Mouse (Mus musculus) liver, embryonic 14.5 days (tissue): ENCODE measurements around the gene Cep83. TPM values are rescaled to one million over a fixed set of nuclear protein-coding genes. Genes with fewer than 3 reads are reported as not detected.

Source experiments
- ATAC-seq: fragments of 200-750 bp; cut with Nextera tagmentation; 2 replicates; pipeline ENCODE4 v1.8.0; 2017; ENCODE audit warnings: moderate number of reproducible peaks, mild to moderate bottlenecking, moderate library complexity; ENCODE audit not compliant: insufficient read depth
- DNase-seq, 3 experiments: peaks; one replicate each; pipeline ENCODE4 v3.0.0-alpha.2; 2012 to 2013; ENCODE audit warnings: low read depth in 3 of 3, low spot score in 3 of 3
- H3K27ac ChIP-seq: fragments of 300-500 bp; sonication (generic); 2 replicates; pipeline ENCODE4 v1.5.1; 2014; ENCODE audit warnings: moderate library complexity, mild to moderate bottlenecking, control low read depth, inconsistent platforms
- H3K27me3 ChIP-seq: fragments of 300-500 bp; sonication (generic); 2 replicates; pipeline ENCODE4 v1.6.1; 2014; ENCODE audit warnings: mild to moderate bottlenecking, low read length, moderate library complexity; ENCODE audit not compliant: control insufficient read depth, insufficient read depth
- H3K36me3 ChIP-seq: fragments of 300-500 bp; sonication (generic); replicated peaks from 2 replicates; pipeline ENCODE4 v1.6.1; 2014; ENCODE audit warnings: low read depth; ENCODE audit not compliant: control insufficient read depth, insufficient read depth
- H3K4me1 ChIP-seq, 2 experiments: fragments of 200-500 bp in 1 of 2; fragments of 300-500 bp in 1 of 2; sonication (generic) in 1 of 2; replicated peaks; 2 replicates each; pipeline ENCODE4 v1.6.1; 2012 to 2014; ENCODE audit warnings: antibody characterized with exemption in 1 of 2, inconsistent platforms in 1 of 2, low read length in 1 of 2; ENCODE audit not compliant: control insufficient read depth in 2 of 2, insufficient read depth in 2 of 2
- H3K4me2 ChIP-seq: fragments of 300-500 bp; sonication (generic); 2 replicates; pipeline ENCODE4 v1.6.1; 2014; ENCODE audit warnings: low read depth, mild to moderate bottlenecking, control low read depth, moderate library complexity
- H3K4me3 ChIP-seq, 2 experiments: fragments of 200-500 bp in 1 of 2; fragments of 300-500 bp in 1 of 2; sonication (generic) in 1 of 2; 2 replicates each; pipeline ENCODE4 v1.5.1; 2012 to 2014; ENCODE audit warnings: low read depth in 2 of 2, low read length in 2 of 2, mild to moderate bottlenecking in 2 of 2, control low read depth in 1 of 2, inconsistent platforms in 1 of 2, moderate library complexity in 1 of 2; ENCODE audit not compliant: insufficient read depth in 1 of 2
- H3K9ac ChIP-seq: fragments of 300-500 bp; sonication (generic); replicated peaks from 2 replicates; pipeline ENCODE4 v1.6.1; 2014; ENCODE audit warnings: mild to moderate bottlenecking, control low read depth, moderate library complexity
- H3K9me3 ChIP-seq: fragments of 300-500 bp; sonication (generic); 2 replicates; pipeline ENCODE4 v1.6.1; 2016; ENCODE audit warnings: low read length, mixed read lengths; ENCODE audit not compliant: control insufficient read depth
- CTCF ChIP-seq: IDR thresholded peaks from 2 replicates; pipeline ENCODE4 v1.5.1; 2016; ENCODE audit warnings: antibody characterized with exemption, low read depth, control low read depth
- EP300 ChIP-seq: IDR thresholded peaks from 2 replicates; pipeline ENCODE4 v1.6.1; 2016; ENCODE audit warnings: antibody characterized with exemption, low read depth
- WGBS: fragments of 180-500 bp; shearing (Covaris S2); extraction: QIAGEN DNeasy Blood & Tissue Kit; methylation state at CpG from one replicate; pipeline ENCODE4 v1.1.7; 2014; ENCODE audit not compliant: insufficient replicate concordance; 5-methylcytosine and 5-hydroxymethylcytosine counted together
- polyA plus RNA-seq, 2 experiments: library from polyadenylated mRNA; depleted of rRNA in 1 of 2; stranded (reverse) in 1 of 2; unstranded in 1 of 2; fragments of >200 nt; fragmentation: Nextera tagmentation in 1 of 2; extraction: Ambion mirVana in 1 of 2; gene quantifications; 2 replicates each; pipeline versions ENCODE4 v1.2.1 to v1.2.3; 2012 to 2014

Gene Cep83
- polyA plus RNA-seq, 2 experiments, result 9.0 to 10.8 TPM

DNA sequence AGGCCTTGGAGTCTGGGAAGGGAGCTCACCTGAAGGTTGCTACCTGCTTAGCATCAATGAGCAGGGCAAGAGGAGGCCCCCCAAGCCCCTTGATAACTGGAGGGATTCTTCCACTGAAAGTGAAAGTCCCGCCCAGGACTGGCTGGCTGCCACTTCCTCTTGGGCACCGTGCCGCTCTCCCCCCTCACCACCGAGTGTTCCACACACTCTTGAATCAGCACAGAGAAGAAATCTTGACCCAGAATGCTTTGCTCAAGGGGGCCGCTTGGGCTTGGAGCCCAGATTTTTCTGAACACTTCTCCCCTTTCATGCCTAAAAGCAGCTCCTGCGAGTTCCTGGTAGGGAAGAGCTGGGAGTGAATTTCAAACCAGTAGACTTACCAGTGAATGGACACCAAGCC is 141.0 kb downstream of the Cep83 start:
- H3K27ac ChIP-seq, result no peak overlapping the region
- DNase-seq (no peak), ATAC-seq (no peak)
- H3K4me3 ChIP-seq, result no peak overlapping the region
- TF ChIP-seq EP300 (no peak), CTCF (no peak)
- no peak overlapping the region for H3K9ac ChIP-seq
- H3K4me2 ChIP-seq, result peak overlapping the region; percentile 6; the same call in 1 of the 2 replicates
- H3K36me3 ChIP-seq, result no peaks in the 10 kb centered on the region
- H3K4me1 ChIP-seq, result peaks cover 0 to 5% of the 10 kb centered on the region in 2 experiments; a peak in 2 of 4 replicates
- no peaks in the 10 kb centered on the region for H3K9me3 ChIP-seq
- 39% methylated on average over 6 of the region's 6 CpGs for WGBS
- no peaks in the 10 kb centered on the region for H3K27me3 ChIP-seq

DNA sequence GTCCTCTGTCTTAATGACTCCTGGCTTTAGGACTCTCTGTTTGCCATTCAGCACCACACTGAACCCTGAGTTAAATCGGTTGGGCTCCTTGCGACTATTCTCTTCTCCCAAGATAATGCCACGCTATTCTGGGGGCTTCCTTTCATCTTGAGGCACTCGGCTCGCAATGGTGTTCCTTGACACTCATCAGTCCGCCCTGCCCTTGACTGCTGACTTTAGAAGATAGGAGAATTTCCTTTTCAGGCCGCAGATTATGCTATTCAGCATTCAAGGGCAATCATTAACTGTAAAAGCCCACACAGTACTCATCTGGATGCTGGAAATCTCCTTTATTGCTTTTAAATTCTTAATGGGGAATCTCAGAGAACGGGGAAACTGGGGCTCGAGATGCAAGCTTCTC is 147.4 kb downstream of the Cep83 start:
- Histone ChIP-seq H3K4me2 (no peak overlapping the region), H3K4me1 (no peaks in the 10 kb centered on the region), H3K4me3 (no peak overlapping the region), H3K9me3 (no peaks in the 10 kb centered on the region), H3K27me3 (no peaks in the 10 kb centered on the region), H3K9ac (no peak overlapping the region), H3K27ac (no peak overlapping the region), H3K36me3 (no peaks in the 10 kb centered on the region)
- WGBS, result 64% methylated on average over 9 of the region's 9 CpGs
- no peak for DNase-seq
- TF ChIP-seq CTCF, result no peak
- no peak for TF ChIP-seq EP300
- ATAC-seq, result no peak
